Mouse (Mus musculus) cortical plate, adult 2 months (tissue): ENCODE measurements at regions not wholly inside any gene's neighbourhood (a gene's known extent, or its start where the extent isn't known, plus 50 kb on each side); places are given as distances from the start of the nearest gene placed in this dataset.

Experiments
- CTCF ChIP-seq: fragments of 200-500 bp; IDR thresholded peaks from 2 replicates; pipeline ENCODE4 v1.5.1; 2011; ENCODE audit warnings: mild to moderate bottlenecking, control low read depth, low read length; ENCODE audit not compliant: insufficient read depth; ENCODE audit errors: extremely low read depth
- POLR2A ChIP-seq: fragments of 200-500 bp; IDR thresholded peaks from 2 replicates; pipeline ENCODE4 v1.6.1; 2011; ENCODE audit warnings: mild to moderate bottlenecking, low read length, control low read depth; ENCODE audit not compliant: insufficient read depth; ENCODE audit errors: extremely low read depth

- TF ChIP-seq POLR2A (no peak), CTCF (no peak)
Measured at GRCm38 (mm10) chr11:45670156-45670830, 181.6 kb upstream of the Clint1 start.
